Mouse (Mus musculus) lung, postnatal 0 days (tissue): Measurements from ENCODE around the gene Ovgp1.

Experiments
- CTCF ChIP-seq: IDR thresholded peaks from 2 replicates; pipeline ENCODE4 v1.5.1; 2016; ENCODE audit warnings: antibody characterized with exemption, mild to moderate bottlenecking
- EP300 ChIP-seq: IDR thresholded peaks from 2 replicates; pipeline ENCODE4 v1.6.1; 2016; ENCODE audit warnings: antibody characterized with exemption, mild to moderate bottlenecking, control low read depth

- TF ChIP-seq CTCF = peak; percentile 61
- no peak for TF ChIP-seq EP300
These were observed 48.3 kb downstream of the Ovgp1 start for GRCm38 (mm10) chr3:106021840-106022239.
